Mouse (Mus musculus) liver (tissue): ENCODE measurements around the gene Med13l.

Experiments
- DNase-seq: peaks from one replicate; pipeline ENCODE4 v3.0.0-alpha.2; 2020; ENCODE audit warnings: mixed read lengths

The Med13l gene

GRCm38 (mm10) chr5:118747026-118747425, 186.5 kb downstream of the Med13l start:
- DNase-seq, result no peak

DNA sequence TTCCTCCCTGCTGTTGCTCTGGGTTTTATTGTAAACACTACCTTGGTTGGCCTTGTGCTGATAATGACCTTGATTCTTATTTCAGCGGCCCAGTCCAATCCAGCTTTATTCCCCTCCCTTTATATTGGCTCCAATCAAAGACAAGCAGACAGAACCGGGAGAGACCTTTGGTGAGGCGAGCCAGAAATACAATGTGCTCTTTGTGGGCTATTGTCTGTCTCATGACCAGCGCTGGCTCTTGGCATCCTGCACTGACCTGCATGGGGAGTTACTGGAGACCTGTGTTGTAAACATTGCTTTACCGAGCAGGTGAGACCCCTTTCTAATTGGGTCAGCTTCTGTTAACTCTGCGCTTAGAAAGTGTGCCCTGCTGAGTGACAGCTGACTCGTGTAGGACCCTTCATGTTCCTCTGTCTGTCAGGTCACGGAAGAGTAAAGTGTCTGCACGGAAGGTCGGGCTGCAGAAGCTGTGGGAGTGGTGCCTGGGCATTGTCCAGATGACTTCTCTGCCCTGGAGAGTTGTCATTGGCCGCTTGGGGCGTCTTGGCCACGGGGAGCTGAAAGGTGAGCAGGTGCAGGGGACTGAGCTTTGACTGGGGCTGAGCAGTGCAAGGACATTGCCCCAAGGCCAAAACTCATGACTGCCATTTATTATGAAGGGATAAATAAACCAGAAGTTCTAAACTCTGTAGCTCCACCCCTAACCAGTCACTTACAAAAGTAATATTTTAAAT, 191.1 kb downstream of the Med13l start:
- no peak for DNase-seq

DNA sequence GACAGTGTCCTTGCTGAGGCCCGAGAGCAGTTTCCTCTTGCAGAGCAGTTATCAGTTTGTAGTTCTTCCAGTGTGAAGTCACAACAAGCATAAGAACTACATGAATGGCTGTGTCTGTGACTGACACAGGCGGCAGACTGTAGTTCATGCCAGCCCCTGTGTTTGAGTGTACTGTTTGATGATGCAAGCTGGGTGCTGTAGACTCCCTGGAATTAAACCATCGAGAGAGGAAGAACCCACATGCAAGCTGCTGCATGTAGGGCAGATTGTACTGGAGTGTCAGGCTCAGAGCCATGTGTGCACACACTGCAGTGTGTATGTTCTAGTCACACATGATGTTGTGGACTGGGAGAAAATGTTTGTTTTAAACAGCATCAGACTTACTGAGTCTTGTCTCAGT, 192.4 kb downstream of the Med13l start:
- DNase-seq, result no peak

- no peak for DNase-seq
These were observed 193.1 kb downstream of the Med13l start for GRCm38 (mm10) chr5:118753471-118754044.

- DNase-seq, result no peak
These were observed 193.8 kb downstream of the Med13l start for GRCm38 (mm10) chr5:118754191-118754759.

- DNase-seq, result no peak
These were observed 195.6 kb downstream of the Med13l start for GRCm38 (mm10) chr5:118756078-118756477.

DNA sequence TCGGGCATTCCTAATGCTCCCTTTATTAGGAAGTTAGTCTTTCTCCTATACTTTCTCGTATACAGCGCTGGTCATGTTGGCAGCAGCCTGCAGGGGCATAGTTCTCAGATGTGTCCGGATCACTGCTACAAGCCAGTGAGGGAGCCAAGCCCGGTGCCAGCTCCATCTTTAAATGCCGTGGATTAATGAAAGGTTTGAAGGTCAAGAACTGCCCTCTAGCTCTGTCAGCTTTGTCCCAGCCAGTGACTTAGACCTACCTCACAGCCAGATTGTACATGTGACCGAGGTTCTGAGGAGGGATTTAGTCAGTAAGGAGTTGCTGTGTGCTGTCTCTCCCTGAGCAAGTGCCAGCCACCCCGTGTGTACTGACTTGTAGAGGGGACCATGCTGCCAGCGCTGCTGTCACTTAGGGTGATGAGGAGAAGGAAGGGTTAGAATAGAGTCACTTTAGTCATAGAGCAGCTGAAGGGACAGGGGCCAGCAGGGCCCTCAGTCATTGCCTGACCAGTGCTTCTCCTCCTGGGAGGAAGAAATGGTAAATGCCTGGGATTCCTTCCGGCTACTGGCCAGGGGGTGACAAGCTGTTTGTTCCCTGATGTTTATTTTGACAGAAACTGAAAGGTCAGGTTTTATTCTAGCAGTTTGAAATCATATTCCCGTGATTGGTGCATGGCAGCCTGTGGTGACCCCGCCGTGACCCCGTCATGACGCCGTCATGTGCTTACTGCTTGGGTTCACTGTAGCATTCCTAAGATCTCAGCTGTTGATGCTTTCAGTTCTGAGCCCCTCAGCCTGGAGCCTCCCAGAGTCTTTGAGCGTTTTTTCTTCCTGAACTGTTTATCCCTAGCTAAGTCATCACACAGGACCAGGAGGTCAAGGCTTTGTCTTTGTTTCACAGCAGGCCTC, 197.2 kb downstream of the Med13l start:
- no peak for DNase-seq

DNA sequence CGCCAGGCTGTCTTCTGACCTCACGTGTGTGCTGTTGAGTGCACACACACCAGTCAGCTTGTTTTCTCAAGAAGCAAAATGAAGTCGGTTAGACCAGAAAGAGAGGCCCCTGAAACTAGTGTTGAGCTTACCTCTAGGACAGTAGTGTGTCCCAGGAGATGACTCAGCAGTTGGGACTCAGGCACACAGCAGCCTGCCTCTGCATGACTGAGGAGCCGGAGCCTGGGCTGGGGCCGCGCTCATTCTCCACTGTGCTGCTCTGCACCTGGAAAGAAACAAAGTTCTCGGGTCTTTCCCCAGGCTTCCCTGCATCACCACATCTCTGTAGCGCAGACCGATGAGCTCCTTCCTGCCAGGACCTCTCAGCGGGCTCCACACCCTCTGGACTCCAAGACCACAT, 200.5 kb downstream of the Med13l start:
- DNase-seq, result no peak

DNA sequence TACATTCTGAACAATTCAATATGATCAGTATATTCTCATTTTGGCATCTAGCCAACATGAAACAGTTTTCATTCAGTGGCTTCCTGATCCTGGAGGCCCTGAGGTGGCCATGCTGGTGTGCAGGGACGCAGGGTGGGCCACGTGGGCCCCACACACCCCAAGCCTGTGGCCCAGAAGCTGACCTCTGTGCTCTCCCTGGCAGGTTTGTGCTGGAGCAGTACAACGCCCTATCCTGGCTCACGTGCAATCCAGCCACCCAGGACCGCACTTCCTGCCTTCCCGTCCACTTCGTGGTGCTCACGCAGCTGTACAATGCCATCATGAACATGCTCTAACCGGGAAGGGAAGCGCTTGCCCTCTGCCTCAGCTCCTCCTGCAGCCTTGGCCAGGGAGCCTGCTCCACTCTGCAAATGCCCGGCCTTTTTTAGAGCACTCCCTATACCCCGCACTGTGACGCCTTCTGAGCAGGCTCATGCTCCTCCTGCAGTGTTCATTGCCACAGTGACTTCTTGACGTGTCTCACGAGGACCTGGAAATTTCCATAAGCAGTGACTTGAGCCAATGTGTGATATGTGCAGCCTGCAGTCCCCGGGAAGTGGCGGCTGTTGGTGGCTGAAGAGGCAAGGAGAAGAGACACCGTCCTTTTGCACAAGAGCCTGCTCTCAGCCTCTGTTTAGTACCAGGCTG, 202.2 kb downstream of the Med13l start:
- DNase-seq, result no peak

GRCm38 (mm10) chr5:118763353-118763752, 202.9 kb downstream of the Med13l start:
- DNase-seq, result peak; percentile 27

GRCm38 (mm10) chr5:118769143-118769542, 208.7 kb downstream of the Med13l start:
- DNase-seq, result no peak

DNA sequence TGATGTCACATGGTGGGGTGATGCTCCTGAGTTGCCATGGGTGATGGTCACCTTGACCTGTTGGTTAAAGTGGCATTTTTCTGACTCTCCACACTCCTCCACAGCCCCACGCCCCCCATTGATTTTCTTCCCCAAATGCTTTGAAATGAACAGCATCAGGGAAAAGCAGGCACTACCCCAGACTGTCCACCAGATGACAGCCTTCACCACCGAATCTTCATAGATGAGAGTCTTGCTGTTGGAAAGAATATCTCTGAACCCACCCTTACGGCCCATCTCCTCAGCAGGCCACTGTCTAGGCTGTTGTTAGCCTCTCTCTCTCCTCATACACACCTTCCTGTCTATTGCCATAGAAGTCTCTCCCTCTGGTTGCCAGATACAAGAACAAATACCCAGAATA, 213.4 kb downstream of the Med13l start:
- no peak for DNase-seq

GRCm38 (mm10) chr5:118776396-118776795, 215.9 kb downstream of the Med13l start:
- no peak for DNase-seq

DNA sequence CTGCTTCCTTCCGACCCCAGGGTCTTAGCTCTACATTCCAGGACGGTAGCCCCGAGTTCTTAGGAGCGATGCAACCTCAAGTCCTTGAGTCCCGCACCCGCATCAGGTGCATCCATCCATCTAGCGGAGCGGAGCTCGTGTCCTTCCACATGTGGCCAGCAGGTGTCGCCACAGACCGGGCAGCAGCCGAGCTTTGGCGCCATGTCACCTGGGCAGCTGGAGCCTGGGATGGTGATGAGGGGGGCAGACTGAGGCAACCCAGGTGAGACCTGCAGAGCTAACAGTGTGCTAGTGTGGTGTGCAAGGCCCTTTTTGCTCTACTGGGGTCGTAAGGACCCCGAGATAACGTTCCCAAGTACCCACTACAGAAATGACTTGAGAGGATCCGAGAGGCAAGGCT, 221.1 kb downstream of the Med13l start:
- peak; percentile 64 for DNase-seq

GRCm38 (mm10) chr5:118782139-118782538, 221.7 kb downstream of the Med13l start:
- DNase-seq, result no peak

DNA sequence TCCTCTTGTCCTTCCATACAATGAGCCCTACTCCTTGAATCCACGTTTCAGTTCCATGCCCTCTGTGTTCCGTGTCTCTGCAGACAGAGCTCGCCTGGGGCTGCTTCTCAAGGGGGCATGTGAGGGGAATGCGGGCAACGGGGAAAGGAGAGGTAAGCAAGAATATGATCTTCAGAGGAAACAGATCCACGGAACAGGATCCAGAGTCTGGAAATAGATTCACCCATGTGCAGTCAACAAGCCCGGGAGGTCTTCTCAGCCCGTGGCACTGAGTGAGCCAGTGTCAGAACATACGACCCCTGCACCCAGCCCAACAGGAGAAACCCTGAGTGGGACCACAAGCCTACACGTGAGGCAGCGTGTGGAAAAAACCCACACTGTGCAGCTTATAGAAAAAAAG, 228.7 kb downstream of the Med13l start:
- no peak for DNase-seq

GRCm38 (mm10) chr5:118789776-118790175, 229.3 kb downstream of the Med13l start:
- no peak for DNase-seq

- no peak for DNase-seq
These were observed 237.3 kb downstream of the Med13l start for GRCm38 (mm10) chr5:118797811-118798210.

DNA sequence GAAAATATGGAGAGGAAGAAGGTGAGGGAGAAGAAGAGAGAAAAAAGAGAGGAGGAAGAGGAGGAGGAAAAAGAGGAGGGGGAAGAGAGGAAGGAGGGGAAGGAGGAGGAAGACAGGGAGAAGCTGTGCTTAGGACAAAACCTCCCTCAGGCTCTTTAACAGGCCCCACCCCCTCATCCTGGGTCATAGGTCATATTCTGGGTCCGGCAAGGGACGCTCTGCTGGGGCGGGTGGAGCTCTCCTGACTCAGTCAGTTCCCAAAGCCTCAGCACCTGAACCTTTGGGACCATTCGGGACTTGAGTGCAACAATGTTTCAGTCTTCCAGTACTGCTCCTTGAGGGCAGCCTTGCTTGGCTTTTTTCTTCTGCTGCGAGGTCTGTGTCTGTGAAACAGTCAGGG, 241.1 kb downstream of the Med13l start:
- DNase-seq, result no peak

DNA sequence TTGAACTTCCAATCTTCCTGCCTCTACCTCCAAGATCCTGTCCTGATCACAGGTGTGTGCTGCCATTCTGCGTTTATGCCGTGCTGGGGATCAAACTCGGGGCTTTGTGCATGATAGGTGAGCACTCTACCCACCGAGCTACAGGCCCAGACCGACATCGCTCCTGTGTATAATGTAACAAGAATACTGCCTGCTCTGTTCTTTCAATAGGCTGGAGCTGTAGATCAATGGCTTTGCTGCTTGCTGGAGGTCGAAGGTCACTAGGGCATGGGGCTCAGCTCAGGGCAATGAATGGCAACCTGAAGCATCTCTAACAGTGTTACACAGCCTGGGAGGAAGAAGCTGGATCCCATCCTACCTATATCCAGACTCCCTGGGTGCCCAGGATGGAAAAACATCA, 241.6 kb downstream of the Med13l start:
- DNase-seq, result no peak

GRCm38 (mm10) chr5:118808946-118809345, 248.5 kb downstream of the Med13l start:
- no peak for DNase-seq

- DNase-seq, result no peak
These were observed 249.1 kb downstream of the Med13l start for GRCm38 (mm10) chr5:118809588-118809987.

GRCm38 (mm10) chr5:118811690-118812089, 251.2 kb downstream of the Med13l start:
- DNase-seq, result no peak
